Mouse (Mus musculus): Measurements from ENCODE around the gene Spns2. TPM values are rescaled to one million over a fixed set of nuclear protein-coding genes. Genes with fewer than 3 reads are reported as not detected.

Gene Spns2
- polyA plus RNA-seq, 2 experiments, result 6.3 to 15.9 TPM

GRCm38 (mm10) chr11:72487171-72487570, 2.5 kb downstream of the Spns2 start:
- TF ChIP-seq POLR2A (IDR thresholded peaks at IDR 0.05; ENCODE audit: borderline replicate concordance, extremely low read depth, insufficient read depth, insufficient read length), result no peak
- no peak overlapping the region for H3K27ac ChIP-seq (replicated peaks; ENCODE audit: low read depth, low read length)
- H3K9me3 ChIP-seq (ENCODE audit: control insufficient read depth, low read length), result no peaks in the 10 kb centered on the region
- peaks cover 9% of the 10 kb centered on the region for H3K4me1 ChIP-seq (ENCODE audit: control insufficient read depth, insufficient read depth, low read length)
- DNase-seq (ENCODE audit: low spot score), result no peak
- H3K4me2 ChIP-seq (replicated peaks; ENCODE audit: low read depth, low read length, severe bottlenecking), result no peak overlapping the region
- H3K36me3 ChIP-seq (ENCODE audit: control insufficient read depth, insufficient read depth, low read length), result no peaks in the 10 kb centered on the region
- H3K9ac ChIP-seq (ENCODE audit: low read depth, low read length, severe bottlenecking), result no peak overlapping the region
- H3K27me3 ChIP-seq (ENCODE audit: control insufficient read depth, insufficient read depth, low read length), result peaks cover 28% of the 10 kb centered on the region
- WGBS, result 49% methylated on average over 5 of the region's 5 CpGs
- no peak overlapping the region for H3K4me3 ChIP-seq (replicated peaks; ENCODE audit: low read length)
- no peak for ATAC-seq (ENCODE audit: low FRiP score, low read depth)

GRCm38 (mm10) chr11:72485960-72486359, 3.7 kb downstream of the Spns2 start:
- Histone ChIP-seq H3K36me3 (ENCODE audit: control insufficient read depth, insufficient read depth, low read length) (no peaks in the 10 kb centered on the region), H3K27ac (replicated peaks; ENCODE audit: low read depth, low read length) (no peak overlapping the region), H3K4me2 (replicated peaks; ENCODE audit: low read depth, low read length, severe bottlenecking) (no peak overlapping the region), H3K4me3 (replicated peaks; ENCODE audit: low read length) (no peak overlapping the region), H3K9ac (ENCODE audit: low read depth, low read length, severe bottlenecking) (no peak overlapping the region), H3K4me1 (ENCODE audit: control insufficient read depth, insufficient read depth, low read length) (peaks cover 9% of the 10 kb centered on the region), H3K27me3 (ENCODE audit: control insufficient read depth, insufficient read depth, low read length) (peaks cover 28% of the 10 kb centered on the region), H3K9me3 (ENCODE audit: control insufficient read depth, low read length) (no peaks in the 10 kb centered on the region)
- no peak for TF ChIP-seq POLR2A (IDR thresholded peaks at IDR 0.05; ENCODE audit: borderline replicate concordance, extremely low read depth, insufficient read depth, insufficient read length)
- DNase-seq (ENCODE audit: low spot score) (no peak), ATAC-seq (ENCODE audit: low FRiP score, low read depth) (no peak)
- WGBS, result 69% methylated on average over 11 of the region's 11 CpGs

DNA sequence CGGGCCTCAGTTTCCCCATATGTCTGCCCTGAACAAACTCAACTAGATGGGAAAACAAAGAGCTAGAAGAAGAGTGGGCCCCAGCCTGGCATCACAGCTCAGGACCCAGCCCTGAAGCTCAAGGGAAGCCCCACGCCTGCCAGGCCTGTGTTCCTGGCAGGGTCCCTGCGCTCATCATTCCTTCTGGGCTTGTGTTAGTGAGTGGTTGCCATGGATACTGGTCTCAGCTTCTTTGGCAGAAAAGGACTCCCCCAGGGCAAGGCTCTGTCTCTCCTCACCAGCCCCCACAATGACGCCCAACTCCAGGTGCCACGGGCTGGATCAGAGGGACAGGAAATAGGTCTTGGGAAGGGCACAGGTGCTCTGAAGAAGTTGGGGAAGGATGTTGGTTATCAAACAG, 4.5 kb downstream of the Spns2 start:
- 55% methylated on average over 5 of the region's 5 CpGs for WGBS
- H3K9ac ChIP-seq (ENCODE audit: low read depth, low read length, severe bottlenecking), result no peak overlapping the region

GRCm38 (mm10) chr11:72484549-72484948, 5.2 kb downstream of the Spns2 start:
- ATAC-seq (ENCODE audit: low FRiP score, low read depth) (no peak), DNase-seq (ENCODE audit: low spot score) (no peak)
- H3K4me1 ChIP-seq (ENCODE audit: control insufficient read depth, insufficient read depth, low read length), result peaks cover 9% of the 10 kb centered on the region
- H3K4me2 ChIP-seq (replicated peaks; ENCODE audit: low read depth, low read length, severe bottlenecking), result no peak overlapping the region
- TF ChIP-seq POLR2A (IDR thresholded peaks at IDR 0.05; ENCODE audit: borderline replicate concordance, extremely low read depth, insufficient read depth, insufficient read length), result no peak
- H3K9ac ChIP-seq (ENCODE audit: low read depth, low read length, severe bottlenecking), result no peak overlapping the region
- H3K27ac ChIP-seq (replicated peaks; ENCODE audit: low read depth, low read length), result no peak overlapping the region
- H3K9me3 ChIP-seq (ENCODE audit: control insufficient read depth, low read length), result no peaks in the 10 kb centered on the region
- 44% methylated on average over 6 of the region's 6 CpGs for WGBS
- H3K4me3 ChIP-seq (replicated peaks; ENCODE audit: low read length), result no peak overlapping the region
- no peaks in the 10 kb centered on the region for H3K36me3 ChIP-seq (ENCODE audit: control insufficient read depth, insufficient read depth, low read length)
- H3K27me3 ChIP-seq (ENCODE audit: control insufficient read depth, insufficient read depth, low read length), result peaks cover 23% of the 10 kb centered on the region

More for the DNA sequence above, 4.5 kb downstream of the Spns2 start:
- Histone ChIP-seq H3K9me3 (ENCODE audit: control insufficient read depth, low read length) (no peaks in the 10 kb centered on the region), H3K36me3 (ENCODE audit: control insufficient read depth, insufficient read depth, low read length) (no peaks in the 10 kb centered on the region), H3K27me3 (ENCODE audit: control insufficient read depth, insufficient read depth, low read length) (peaks cover 24% of the 10 kb centered on the region), H3K4me2 (replicated peaks; ENCODE audit: low read depth, low read length, severe bottlenecking) (no peak overlapping the region), H3K27ac (replicated peaks; ENCODE audit: low read depth, low read length) (no peak overlapping the region), H3K4me3 (replicated peaks; ENCODE audit: low read length) (no peak overlapping the region), H3K4me1 (ENCODE audit: control insufficient read depth, insufficient read depth, low read length) (peaks cover 9% of the 10 kb centered on the region)
- ATAC-seq (ENCODE audit: low FRiP score, low read depth), result no peak
- TF ChIP-seq POLR2A (IDR thresholded peaks at IDR 0.05; ENCODE audit: borderline replicate concordance, extremely low read depth, insufficient read depth, insufficient read length), result no peak
- DNase-seq (ENCODE audit: low spot score), result no peak

DNA sequence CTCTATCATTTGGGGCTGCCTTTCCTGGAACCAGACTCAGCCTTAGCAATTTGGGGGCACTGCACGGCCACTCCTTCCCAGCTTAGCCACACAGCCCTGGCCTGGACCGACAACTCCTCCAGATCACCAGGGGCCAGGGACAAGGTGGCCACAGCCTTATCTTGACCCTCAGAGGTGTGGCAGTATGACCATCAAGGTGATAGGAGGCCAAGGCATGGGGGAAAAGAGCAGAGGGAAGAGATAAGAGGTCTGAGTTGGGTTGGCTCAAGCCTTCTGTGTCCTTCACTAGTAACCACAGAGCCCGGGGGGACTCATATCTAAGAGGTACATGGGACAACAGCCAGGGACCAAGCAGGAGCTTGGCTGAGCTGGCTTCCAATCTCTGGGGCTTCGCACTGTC, 7.8 kb downstream of the Spns2 start:
- no peak for DNase-seq (ENCODE audit: low spot score)
- no peak overlapping the region for H3K4me3 ChIP-seq (replicated peaks; ENCODE audit: low read length)

GRCm38 (mm10) chr11:72481313-72481712, 8.4 kb downstream of the Spns2 start:
- H3K27ac ChIP-seq (replicated peaks; ENCODE audit: low read depth, low read length), result no peak overlapping the region
- H3K27me3 ChIP-seq (ENCODE audit: control insufficient read depth, insufficient read depth, low read length), result no peaks in the 10 kb centered on the region
- no peak for ATAC-seq (ENCODE audit: low FRiP score, low read depth)
- no peak overlapping the region for H3K9ac ChIP-seq (ENCODE audit: low read depth, low read length, severe bottlenecking)
- no peak overlapping the region for H3K4me2 ChIP-seq (replicated peaks; ENCODE audit: low read depth, low read length, severe bottlenecking)
- TF ChIP-seq POLR2A (IDR thresholded peaks at IDR 0.05; ENCODE audit: borderline replicate concordance, extremely low read depth, insufficient read depth, insufficient read length), result no peak
- H3K36me3 ChIP-seq (ENCODE audit: control insufficient read depth, insufficient read depth, low read length), result no peaks in the 10 kb centered on the region
- WGBS, result 74% methylated on average over 5 of the region's 5 CpGs
- no peaks in the 10 kb centered on the region for H3K4me1 ChIP-seq (ENCODE audit: control insufficient read depth, insufficient read depth, low read length)
- no peak for DNase-seq (ENCODE audit: low spot score)
- no peaks in the 10 kb centered on the region for H3K9me3 ChIP-seq (ENCODE audit: control insufficient read depth, low read length)
- no peak overlapping the region for H3K4me3 ChIP-seq (replicated peaks; ENCODE audit: low read length)

More for the DNA sequence above, 7.8 kb downstream of the Spns2 start:
- no peaks in the 10 kb centered on the region for H3K36me3 ChIP-seq (ENCODE audit: control insufficient read depth, insufficient read depth, low read length)
- no peaks in the 10 kb centered on the region for H3K9me3 ChIP-seq (ENCODE audit: control insufficient read depth, low read length)
- no peaks in the 10 kb centered on the region for H3K4me1 ChIP-seq (ENCODE audit: control insufficient read depth, insufficient read depth, low read length)
- no peak for TF ChIP-seq POLR2A (IDR thresholded peaks at IDR 0.05; ENCODE audit: borderline replicate concordance, extremely low read depth, insufficient read depth, insufficient read length)
- H3K9ac ChIP-seq (ENCODE audit: low read depth, low read length, severe bottlenecking), result no peak overlapping the region
- ATAC-seq (ENCODE audit: low FRiP score, low read depth), result no peak
- no peak overlapping the region for H3K4me2 ChIP-seq (replicated peaks; ENCODE audit: low read depth, low read length, severe bottlenecking)
- WGBS, result 81% methylated on average over 4 of the region's 4 CpGs
- no peak overlapping the region for H3K27ac ChIP-seq (replicated peaks; ENCODE audit: low read depth, low read length)
- no peaks in the 10 kb centered on the region for H3K27me3 ChIP-seq (ENCODE audit: control insufficient read depth, insufficient read depth, low read length)

Data from limb, embryonic 14.5 days (tissue).